Mouse (Mus musculus) midbrain, embryonic 14.5 days (tissue): ENCODE results near the gene Lemd1. TPM values are rescaled to one million over a fixed set of nuclear protein-coding genes. Genes with fewer than 3 reads are reported as not detected.
"Not testable (repeated sequence)": the region's sequence is repeated elsewhere in the genome, so short reads cannot be mapped to it uniquely, and the experiment has no call there.

Experiments
- ATAC-seq: fragments of 200-750 bp; cut with Nextera tagmentation; 2 replicates; pipeline ENCODE4 v1.8.0; 2017; ENCODE audit warnings: moderate number of reproducible peaks, moderate library complexity; ENCODE audit not compliant: low FRiP score, low TSS enrichment
- DNase-seq: peaks from one replicate; pipeline ENCODE4 v3.0.0-alpha.2; 2015
- H3K27ac ChIP-seq: fragments of 300-500 bp; sonication (generic); replicated peaks from 2 replicates; pipeline ENCODE4 v1.5.1; 2014; ENCODE audit warnings: mild to moderate bottlenecking, low read depth, low read length, moderate library complexity
- H3K27me3 ChIP-seq: fragments of 300-500 bp; sonication (generic); 2 replicates; pipeline ENCODE4 v1.6.1; 2014; ENCODE audit warnings: low read length, control low read depth, mixed read lengths; ENCODE audit not compliant: control insufficient read depth, insufficient read depth
- H3K36me3 ChIP-seq: fragments of 300-500 bp; sonication (generic); 2 replicates; pipeline ENCODE4 v1.6.1; 2014; ENCODE audit warnings: low read length, control low read depth; ENCODE audit not compliant: control insufficient read depth, insufficient read depth
- H3K4me1 ChIP-seq: fragments of 300-500 bp; sonication (generic); 2 replicates; pipeline ENCODE4 v1.6.1; 2014; ENCODE audit warnings: mild to moderate bottlenecking, antibody characterized with exemption, low read length, control low read depth; ENCODE audit not compliant: control insufficient read depth, insufficient read depth
- H3K4me2 ChIP-seq: fragments of 300-500 bp; sonication (generic); 2 replicates; pipeline ENCODE4 v1.6.1; 2014; ENCODE audit warnings: mild to moderate bottlenecking, low read length, moderate library complexity
- H3K4me3 ChIP-seq: fragments of 300-500 bp; sonication (generic); replicated peaks from 2 replicates; pipeline ENCODE4 v1.5.1; 2014; ENCODE audit warnings: low read depth, low read length
- H3K9ac ChIP-seq: fragments of 300-500 bp; sonication (generic); replicated peaks from 2 replicates; pipeline ENCODE4 v1.6.1; 2014; ENCODE audit warnings: mild to moderate bottlenecking, low read length, moderate library complexity
- H3K9me3 ChIP-seq: fragments of 300-500 bp; sonication (generic); 2 replicates; pipeline ENCODE4 v1.6.1; 2016; ENCODE audit warnings: low read length, control low read depth, mixed read lengths; ENCODE audit not compliant: control insufficient read depth
- WGBS: fragments of 180-500 bp; shearing (Covaris S2); extraction: QIAGEN DNeasy Blood & Tissue Kit; methylation state at CpG from one replicate; pipeline ENCODE4 v1.1.7; 2014; 5-methylcytosine and 5-hydroxymethylcytosine counted together
- polyA plus RNA-seq: library from polyadenylated mRNA; unstranded; fragments of >200 nt; fragmentation: Nextera tagmentation; extraction: Ambion mirVana; gene quantifications from 2 replicates; pipeline ENCODE4 v1.2.1, GENCODE M21; 2014

The Lemd1 gene
- polyA plus RNA-seq, 1 experiment from 2014 or later, result 23.2 TPM

DNA sequence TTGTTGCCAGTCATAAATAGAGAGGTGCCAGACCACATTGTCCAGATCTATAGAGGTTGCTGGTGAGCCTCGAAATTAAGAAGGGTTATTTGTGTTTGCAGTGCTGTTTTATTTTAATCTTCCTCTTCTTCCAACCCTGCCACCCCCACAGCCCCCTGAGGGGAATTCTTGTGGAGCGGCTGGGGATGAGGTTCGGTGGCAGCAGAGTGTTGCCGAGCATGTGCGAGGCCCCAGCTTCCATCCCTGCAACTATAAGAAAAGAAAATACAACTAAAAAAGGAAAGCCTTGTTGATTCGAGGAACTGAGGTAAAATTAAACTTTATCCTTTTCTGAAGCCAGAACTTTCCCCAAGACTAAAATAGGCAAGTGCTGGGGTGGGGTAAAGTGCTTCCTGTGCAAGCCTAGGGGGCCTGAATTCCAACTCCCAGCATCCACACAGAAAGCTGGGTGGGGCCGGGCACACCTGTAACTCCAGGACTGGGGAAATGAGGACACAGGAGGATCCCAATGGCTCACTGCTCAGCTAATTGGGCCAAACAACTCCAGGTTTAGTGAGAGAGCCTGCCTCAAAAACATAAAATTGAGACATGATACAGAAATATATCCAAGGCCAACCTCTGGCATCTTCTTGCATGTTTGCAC, 77.3 kb downstream of the Lemd1 start:
- no peaks in the 10 kb centered on the region for H3K27me3 ChIP-seq
- no peak overlapping the region for H3K4me3 ChIP-seq
- WGBS, result 63% methylated on average over 7 of the region's 7 CpGs
- H3K4me1 ChIP-seq, result peaks cover 8% of the 10 kb centered on the region
- no peaks in the 10 kb centered on the region for H3K36me3 ChIP-seq
- H3K9ac ChIP-seq, result no peak overlapping the region
- no peaks in the 10 kb centered on the region for H3K9me3 ChIP-seq
- H3K27ac ChIP-seq, result no peak overlapping the region
- DNase-seq (no peak), ATAC-seq (no peak)
- H3K4me2 ChIP-seq, result no peak overlapping the region

DNA sequence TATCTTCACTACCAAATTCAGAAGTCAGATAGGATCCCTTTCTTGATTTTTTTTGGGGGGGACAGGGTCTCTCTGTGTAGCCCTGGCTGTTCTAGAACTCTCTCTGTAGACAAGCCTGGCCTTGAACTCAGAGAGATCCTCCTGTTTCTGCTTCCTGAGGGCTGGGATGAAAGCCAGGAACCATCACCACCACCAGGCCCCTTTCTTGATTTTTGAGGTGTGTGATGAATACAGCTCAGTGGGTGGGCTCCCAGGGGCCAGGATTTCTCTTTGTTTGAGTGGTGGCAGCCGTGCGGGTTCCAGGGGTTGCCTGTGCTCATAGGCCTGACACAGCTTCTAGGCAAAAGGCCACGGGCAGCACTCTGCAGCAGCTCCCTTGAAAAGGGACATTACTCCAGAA, 80.0 kb downstream of the Lemd1 start:
- Histone ChIP-seq H3K27me3 (no peaks in the 10 kb centered on the region), H3K36me3 (no peaks in the 10 kb centered on the region), H3K27ac (no peak overlapping the region), H3K4me2 (no peak overlapping the region), H3K4me1 (peaks cover 8% of the 10 kb centered on the region), H3K9ac (no peak overlapping the region), H3K9me3 (no peaks in the 10 kb centered on the region), H3K4me3 (no peak overlapping the region)
- DNase-seq, result no peak
- 48% methylated on average over 3 of the region's 3 CpGs for WGBS
- ATAC-seq, result no peak

DNA sequence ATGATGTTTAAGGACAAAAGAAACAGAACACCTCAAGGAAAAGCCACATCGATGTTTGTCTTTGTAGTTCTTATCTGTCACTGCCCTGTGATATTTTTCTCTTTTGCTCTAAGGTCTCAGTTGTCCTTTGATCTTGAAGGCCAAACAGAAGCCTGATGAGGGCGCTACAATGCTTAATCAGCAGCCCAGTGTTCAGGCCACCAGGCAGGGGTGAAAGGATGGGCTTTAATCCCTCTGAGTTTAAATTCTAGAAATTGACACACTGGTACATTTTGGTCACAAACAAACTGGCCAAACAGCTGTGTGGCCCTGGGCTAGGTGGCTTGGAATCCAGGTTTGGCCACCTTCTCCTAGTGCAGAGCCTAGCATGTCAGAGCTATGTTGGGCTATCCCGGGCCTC, 85.5 kb downstream of the Lemd1 start:
- no peaks in the 10 kb centered on the region for H3K36me3 ChIP-seq
- DNase-seq, result no peak
- H3K27me3 ChIP-seq, result no peaks in the 10 kb centered on the region
- no peak for ATAC-seq
- no peak overlapping the region for H3K27ac ChIP-seq
- no peaks in the 10 kb centered on the region for H3K9me3 ChIP-seq
- no peak overlapping the region for H3K4me2 ChIP-seq
- H3K4me3 ChIP-seq, result no peak overlapping the region
- WGBS, result 78% methylated on average over 3 of the region's 3 CpGs
- peaks cover 7% of the 10 kb centered on the region for H3K4me1 ChIP-seq
- H3K9ac ChIP-seq, result no peak overlapping the region

DNA sequence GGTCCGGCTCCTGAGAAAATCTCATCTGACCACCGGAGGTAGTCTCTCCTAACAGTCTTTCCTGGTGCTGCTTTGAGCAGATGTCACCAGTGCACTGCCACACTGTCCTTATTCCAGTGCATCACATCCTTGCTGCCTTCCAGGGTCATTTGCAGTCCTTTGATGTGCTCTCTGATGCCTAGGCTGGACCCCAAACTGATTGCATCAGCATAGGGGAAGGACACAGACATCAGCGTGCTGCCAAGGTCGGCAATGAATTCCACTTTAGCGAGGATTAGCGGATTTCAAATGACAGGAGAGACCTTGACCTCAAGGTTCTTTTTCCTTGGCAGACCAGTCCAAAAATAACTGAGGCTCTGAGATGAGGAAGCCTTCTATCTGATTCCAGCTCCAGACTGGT, 85.9 kb downstream of the Lemd1 start:
- H3K4me1 ChIP-seq, result peaks cover 11% of the 10 kb centered on the region
- ATAC-seq (no peak), DNase-seq (no peak)
- H3K4me2 ChIP-seq, result no peak overlapping the region
- WGBS, result 67% methylated on average over 6 of the region's 6 CpGs
- no peak overlapping the region for H3K4me3 ChIP-seq
- H3K27ac ChIP-seq, result no peak overlapping the region
- no peaks in the 10 kb centered on the region for H3K36me3 ChIP-seq
- no peaks in the 10 kb centered on the region for H3K27me3 ChIP-seq
- H3K9ac ChIP-seq, result no peak overlapping the region
- H3K9me3 ChIP-seq, result no peaks in the 10 kb centered on the region

DNA sequence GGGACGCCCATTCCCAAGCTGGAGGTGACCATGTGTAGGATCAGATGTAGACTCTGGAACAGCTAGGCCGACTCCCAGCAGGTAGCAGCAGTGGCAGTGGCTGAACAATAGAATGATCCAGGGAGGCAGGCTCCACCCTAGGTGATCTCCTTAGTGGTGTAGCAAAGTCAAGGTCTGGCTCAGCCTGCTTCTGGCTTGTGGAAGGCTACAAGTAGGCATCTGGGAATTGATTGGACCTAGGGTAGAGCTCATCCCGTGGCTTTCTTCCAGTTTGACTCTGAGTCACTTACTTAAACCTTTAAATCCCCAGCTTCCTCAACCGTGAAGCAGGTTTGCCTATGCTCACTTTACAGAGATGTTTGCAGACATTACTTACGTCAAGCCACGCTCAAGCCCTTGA, 89.4 kb downstream of the Lemd1 start:
- not testable (repeated sequence) for H3K27ac ChIP-seq, H3K4me3 ChIP-seq, H3K9me3 ChIP-seq, H3K36me3 ChIP-seq, DNase-seq, ATAC-seq, H3K4me2 ChIP-seq, H3K9ac ChIP-seq, H3K27me3 ChIP-seq
- WGBS, result 71% methylated on average over 6 of the region's 6 CpGs
- H3K4me1 ChIP-seq, result peaks cover 32% of the 10 kb centered on the region

DNA sequence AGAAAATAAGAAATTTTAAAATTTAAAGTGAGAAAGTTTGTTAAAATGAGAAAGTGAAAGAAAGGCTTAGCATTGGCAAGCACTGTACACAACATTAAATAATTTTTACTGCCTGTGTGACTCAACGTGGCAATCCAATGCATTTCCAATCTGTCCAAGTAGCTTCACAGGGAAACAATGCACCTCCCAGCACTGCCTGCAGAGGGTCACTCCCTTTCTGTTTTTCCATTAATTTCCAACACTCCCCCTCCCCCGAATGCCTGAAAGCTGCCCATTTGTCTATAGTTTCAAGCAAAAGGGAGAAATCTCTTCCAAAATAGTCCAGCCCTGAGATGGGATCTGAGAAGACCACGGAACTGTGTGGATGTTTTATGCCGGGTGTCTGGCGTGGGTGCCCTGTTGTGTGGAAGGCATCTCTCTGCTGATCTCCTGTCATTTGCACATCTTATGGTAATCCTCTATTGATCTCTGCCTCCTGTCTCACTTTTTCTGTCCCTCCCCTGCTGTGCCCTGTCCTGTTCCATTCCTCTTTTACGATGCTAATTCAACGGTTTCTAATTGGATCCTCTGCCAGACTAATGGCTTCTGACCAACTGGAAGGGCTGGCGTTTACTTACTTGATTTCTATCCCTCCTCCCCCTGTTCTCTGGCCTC, 90.4 kb downstream of the Lemd1 start:
- H3K9me3 ChIP-seq, result no peaks in the 10 kb centered on the region
- H3K4me3 ChIP-seq, result no peak overlapping the region
- peak overlapping the region; percentile 19 for H3K4me2 ChIP-seq
- H3K4me1 ChIP-seq, result peaks cover 32% of the 10 kb centered on the region
- H3K36me3 ChIP-seq, result no peaks in the 10 kb centered on the region
- no peaks in the 10 kb centered on the region for H3K27me3 ChIP-seq
- 4% methylated on average over 8 of the region's 8 CpGs for WGBS
- ATAC-seq (0 out of 2 replicates have a peak, but pooled peaks have one; percentile 48), DNase-seq (peak; percentile 63)
- peak overlapping the region; percentile 60 for H3K27ac ChIP-seq
- H3K9ac ChIP-seq, result no peak overlapping the region

DNA sequence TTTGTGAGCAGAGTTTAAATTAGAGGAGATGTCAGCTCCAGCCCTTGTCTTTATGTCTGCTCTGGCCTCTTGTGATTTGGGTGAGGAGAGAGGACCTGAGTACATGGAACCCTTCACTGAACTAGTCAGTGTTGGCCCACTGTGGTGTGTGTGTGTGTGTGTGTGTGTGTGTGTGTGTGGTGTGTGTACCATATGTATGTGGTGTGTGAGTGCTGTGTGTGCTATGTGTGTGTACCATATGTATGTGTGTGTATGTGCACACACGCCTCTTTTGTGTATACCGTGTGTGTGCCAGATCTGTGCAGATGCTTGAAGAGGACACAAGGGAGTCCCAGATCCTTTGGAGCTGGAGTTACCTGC, 90.9 kb downstream of the Lemd1 start:
- Histone ChIP-seq H3K4me3 (no peak overlapping the region), H3K4me1 (peaks cover 32% of the 10 kb centered on the region), H3K27ac (peak overlapping the region; percentile 72), H3K4me2 (no peak overlapping the region), H3K27me3 (no peaks in the 10 kb centered on the region), H3K36me3 (no peaks in the 10 kb centered on the region), H3K9ac (no peak overlapping the region), H3K9me3 (no peaks in the 10 kb centered on the region)
- 81% methylated on average over 2 of the region's 2 CpGs for WGBS
- ATAC-seq, result 0 out of 2 replicates have a peak, but pooled peaks have one; percentile 9
- no peak for DNase-seq

DNA sequence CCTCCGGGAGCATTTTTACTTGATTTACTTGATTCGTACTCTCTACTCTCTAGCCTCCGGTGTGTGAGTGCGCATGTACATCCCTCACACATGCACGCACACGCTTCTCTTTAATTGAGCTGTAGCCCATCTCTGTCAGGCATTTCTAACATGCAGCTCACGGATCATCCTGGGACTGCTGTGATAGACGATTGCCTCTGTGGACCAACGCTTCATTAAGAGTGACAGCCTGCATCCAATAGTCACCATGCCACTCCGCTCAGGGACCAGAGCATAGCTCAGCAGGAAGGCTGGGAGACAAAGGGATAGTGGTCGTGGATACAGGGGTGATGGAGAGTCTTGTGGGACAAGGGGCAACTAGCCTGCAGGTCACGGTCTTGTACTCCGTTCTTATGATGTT, 91.8 kb downstream of the Lemd1 start:
- ATAC-seq (peak; percentile 47), DNase-seq (peak; percentile 78)
- Histone ChIP-seq H3K9ac (no peak overlapping the region), H3K27ac (peak overlapping the region; percentile 72), H3K4me2 (0 out of 2 replicates have a peak overlapping the region, but pooled peaks have one; percentile 6), H3K9me3 (no peaks in the 10 kb centered on the region), H3K4me1 (peaks cover 39% of the 10 kb centered on the region), H3K4me3 (no peak overlapping the region), H3K36me3 (no peaks in the 10 kb centered on the region), H3K27me3 (no peaks in the 10 kb centered on the region)
- 9% methylated on average over 13 of the region's 13 CpGs for WGBS

DNA sequence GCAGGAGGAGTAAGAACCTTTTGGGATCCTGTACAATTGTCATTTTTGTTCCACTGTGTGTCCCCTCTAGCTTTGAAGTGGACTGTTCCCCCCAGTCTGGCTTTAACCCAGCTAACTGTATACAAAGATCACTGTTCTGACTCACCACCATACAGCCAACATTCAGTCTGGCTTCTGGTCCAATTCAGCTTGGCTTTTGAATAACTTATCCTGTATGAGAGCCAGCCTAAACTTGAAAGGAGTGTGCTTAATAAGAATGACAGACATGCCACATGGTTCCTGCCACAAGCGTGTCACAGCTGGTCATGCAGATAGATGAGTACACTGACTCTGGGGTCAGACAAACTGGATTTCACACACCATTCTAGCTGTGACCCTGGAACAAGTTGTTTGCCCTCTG, 95.5 kb downstream of the Lemd1 start:
- Histone ChIP-seq H3K4me2 (no peak overlapping the region), H3K27me3 (no peaks in the 10 kb centered on the region), H3K36me3 (no peaks in the 10 kb centered on the region), H3K9ac (no peak overlapping the region), H3K9me3 (no peaks in the 10 kb centered on the region), H3K4me3 (no peak overlapping the region), H3K27ac (no peak overlapping the region), H3K4me1 (peaks cover 61% of the 10 kb centered on the region)
- WGBS, result 88% methylated on average over 1 of the region's 1 CpGs
- ATAC-seq (no peak), DNase-seq (no peak)
